Mouse (Mus musculus): ENCODE measurements around the gene Ntrk3. TPM values are rescaled to one million over a fixed set of nuclear protein-coding genes. Genes with fewer than 3 reads are reported as not detected.

Ntrk3 gene
- total RNA-seq, 1 experiment from 2014 or later, result not detected

GRCm38 (mm10) chr7:78172267-78172955 lies 565.4 kb downstream of the Ntrk3 start:
- no peak for ATAC-seq (replicated peaks in 1 of 2; ENCODE audit: insufficient read depth in 1 of 2, low FRiP score in 2 of 2, low TSS enrichment in 1 of 2, low read depth in 1 of 2, poor library complexity in 2 of 2, severe bottlenecking in 2 of 2)

- no peak for ATAC-seq (replicated peaks in 1 of 2; ENCODE audit: insufficient read depth in 1 of 2, low FRiP score in 2 of 2, low TSS enrichment in 1 of 2, low read depth in 1 of 2, poor library complexity in 2 of 2, severe bottlenecking in 2 of 2)
Observed at GRCm38 (mm10) chr7:78165466-78165865, 572.3 kb downstream of the Ntrk3 start.

GRCm38 (mm10) chr7:78157946-78158345 lies 579.9 kb downstream of the Ntrk3 start:
- no peak for ATAC-seq (replicated peaks in 1 of 2; ENCODE audit: insufficient read depth in 1 of 2, low FRiP score in 2 of 2, low TSS enrichment in 1 of 2, low read depth in 1 of 2, poor library complexity in 2 of 2, severe bottlenecking in 2 of 2)

- no peak for ATAC-seq (replicated peaks in 1 of 2; ENCODE audit: insufficient read depth in 1 of 2, low FRiP score in 2 of 2, low TSS enrichment in 1 of 2, low read depth in 1 of 2, poor library complexity in 2 of 2, severe bottlenecking in 2 of 2)
Observed at GRCm38 (mm10) chr7:78145251-78145650, 592.6 kb downstream of the Ntrk3 start.

- ATAC-seq (replicated peaks in 1 of 2; ENCODE audit: insufficient read depth in 1 of 2, low FRiP score in 2 of 2, low TSS enrichment in 1 of 2, low read depth in 1 of 2, poor library complexity in 2 of 2, severe bottlenecking in 2 of 2), result no peak
Observed at GRCm38 (mm10) chr7:78144849-78145248, 593.0 kb downstream of the Ntrk3 start.

- no peak for ATAC-seq (replicated peaks in 1 of 2; ENCODE audit: insufficient read depth in 1 of 2, low FRiP score in 2 of 2, low TSS enrichment in 1 of 2, low read depth in 1 of 2, poor library complexity in 2 of 2, severe bottlenecking in 2 of 2)
Observed at GRCm38 (mm10) chr7:78129966-78130365, 607.8 kb downstream of the Ntrk3 start.

Other genes with a start within 250 kb of the Ntrk3 start
- gene Mrps11, start 45.1 kb upstream of the Ntrk3 start, total RNA-seq (2017), result 25.7 and 47.2 TPM in 2 replicates
- 42.5 and 53.4 TPM in 2 replicates for gene Mrpl46, start 45.5 kb upstream of the Ntrk3 start, total RNA-seq (2017)
- gene Det1, start 109.3 kb upstream of the Ntrk3 start, total RNA-seq (2017), result 18.8 and 22.1 TPM in 2 replicates
- 29.8 and 33.3 TPM in 2 replicates for gene Aen, start 157.8 kb upstream of the Ntrk3 start, total RNA-seq (2017)
- 10.6 and 28.4 TPM in 2 replicates for gene Isg20, start 175.4 kb upstream of the Ntrk3 start, total RNA-seq (2017)